Mouse (Mus musculus) limb, embryonic 14.5 days (tissue): ENCODE data around the gene Irf2. TPM values are rescaled to one million over a fixed set of nuclear protein-coding genes. Genes with fewer than 3 reads are reported as not detected.

Experiments used
- ATAC-seq: fragments of 200-750 bp; cut with Nextera tagmentation; 2 replicates; pipeline ENCODE4 v1.8.0; 2017; ENCODE audit warnings: low read depth, moderate number of reproducible peaks, moderate TSS enrichment; ENCODE audit not compliant: low FRiP score
- DNase-seq: peaks from one replicate; pipeline ENCODE4 v3.0.0-alpha.2; 2015; ENCODE audit warnings: low spot score
- H3K27ac ChIP-seq: fragments of 300-500 bp; sonication (generic); replicated peaks from 2 replicates; pipeline ENCODE4 v1.5.1; 2014; ENCODE audit warnings: low read depth, mild to moderate bottlenecking, low read length, moderate library complexity, mixed read lengths
- H3K27me3 ChIP-seq: fragments of 300-500 bp; sonication (generic); 2 replicates; pipeline ENCODE4 v1.6.1; 2014; ENCODE audit warnings: low read length, mixed read lengths; ENCODE audit not compliant: control insufficient read depth, insufficient read depth
- H3K36me3 ChIP-seq: fragments of 300-500 bp; sonication (generic); 2 replicates; pipeline ENCODE4 v1.6.1; 2014; ENCODE audit warnings: mild to moderate bottlenecking, low read length, moderate library complexity, mixed read lengths; ENCODE audit not compliant: control insufficient read depth, insufficient read depth
- H3K4me1 ChIP-seq: fragments of 300-500 bp; sonication (generic); 2 replicates; pipeline ENCODE4 v1.6.1; 2014; ENCODE audit warnings: antibody characterized with exemption, low read length, mixed read lengths; ENCODE audit not compliant: control insufficient read depth, insufficient read depth
- H3K4me2 ChIP-seq: fragments of 300-500 bp; sonication (generic); replicated peaks from 2 replicates; pipeline ENCODE4 v1.6.1; 2014; ENCODE audit warnings: low read depth, mild to moderate bottlenecking, low read length, moderate library complexity; ENCODE audit not compliant: severe bottlenecking
- H3K4me3 ChIP-seq: fragments of 300-500 bp; sonication (generic); replicated peaks from 2 replicates; pipeline ENCODE4 v1.5.1; 2014; ENCODE audit warnings: low read length
- H3K9ac ChIP-seq: fragments of 300-500 bp; sonication (generic); 2 replicates; pipeline ENCODE4 v1.6.1; 2014; ENCODE audit warnings: mild to moderate bottlenecking, low read depth, low read length, moderate library complexity; ENCODE audit not compliant: severe bottlenecking
- H3K9me3 ChIP-seq: fragments of 300-500 bp; sonication (generic); 2 replicates; pipeline ENCODE4 v1.6.1; 2016; ENCODE audit warnings: low read length; ENCODE audit not compliant: control insufficient read depth
- POLR2A ChIP-seq: fragments of 200-500 bp; IDR thresholded peaks from 2 replicates; pipeline ENCODE4 v1.8.0; 2012; ENCODE audit warnings: inconsistent platforms, mild to moderate bottlenecking, moderate library complexity, borderline replicate concordance; ENCODE audit not compliant: insufficient read depth, insufficient read length; ENCODE audit errors: extremely low read depth
- whole genome bisulfite sequencing: fragments of 180-500 bp; shearing (Covaris S2); extraction: QIAGEN DNeasy Blood & Tissue Kit; methylation state at CpG from one replicate; pipeline ENCODE4 v1.1.7; 2014; 5-methylcytosine and 5-hydroxymethylcytosine counted together
- polyA plus RNA-seq, 2 experiments: library from polyadenylated mRNA; depleted of rRNA in 1 of 2; stranded (reverse) in 1 of 2; unstranded in 1 of 2; fragments of >200 nt; fragmentation: Nextera tagmentation in 1 of 2; extraction: Ambion mirVana in 1 of 2; gene quantifications; 2 replicates each; pipeline versions ENCODE4 v1.2.1 to v1.2.3; 2012 to 2014

The Irf2 gene
- polyA plus RNA-seq, 2 experiments = 15.1 to 16.8 TPM

DNA sequence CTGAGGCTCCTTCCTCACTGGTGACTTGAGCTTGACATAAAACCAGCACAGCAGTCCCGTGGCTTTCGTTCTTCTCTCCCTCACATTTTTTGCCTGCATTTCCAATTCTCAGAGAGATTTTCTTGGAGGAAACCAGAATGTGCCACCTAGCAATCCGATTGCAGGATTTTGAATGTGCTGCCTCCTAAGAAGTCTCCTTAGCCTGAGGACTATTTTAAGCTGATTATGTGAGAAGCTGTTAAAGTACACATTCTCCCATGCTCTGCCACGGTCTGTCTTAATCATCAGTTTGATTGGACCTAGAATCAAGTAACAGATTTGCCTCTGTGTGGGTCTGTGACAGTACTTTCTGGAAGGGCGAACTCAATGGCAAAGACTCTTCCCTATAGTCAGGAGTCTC, 123.0 kb downstream of the Irf2 start:
- Histone ChIP-seq H3K4me3 (no peak overlapping the region), H3K9me3 (no peaks in the 10 kb centered on the region), H3K9ac (no peak overlapping the region), H3K36me3 (no peaks in the 10 kb centered on the region), H3K27me3 (no peaks in the 10 kb centered on the region), H3K4me1 (peaks cover 3% of the 10 kb centered on the region; the same call in 1 of the 2 replicates), H3K4me2 (no peak overlapping the region), H3K27ac (no peak overlapping the region)
- ATAC-seq (no peak), DNase-seq (no peak)
- TF ChIP-seq POLR2A = no peak
- WGBS = 78% methylated on average over 5 of the region's 5 CpGs

DNA sequence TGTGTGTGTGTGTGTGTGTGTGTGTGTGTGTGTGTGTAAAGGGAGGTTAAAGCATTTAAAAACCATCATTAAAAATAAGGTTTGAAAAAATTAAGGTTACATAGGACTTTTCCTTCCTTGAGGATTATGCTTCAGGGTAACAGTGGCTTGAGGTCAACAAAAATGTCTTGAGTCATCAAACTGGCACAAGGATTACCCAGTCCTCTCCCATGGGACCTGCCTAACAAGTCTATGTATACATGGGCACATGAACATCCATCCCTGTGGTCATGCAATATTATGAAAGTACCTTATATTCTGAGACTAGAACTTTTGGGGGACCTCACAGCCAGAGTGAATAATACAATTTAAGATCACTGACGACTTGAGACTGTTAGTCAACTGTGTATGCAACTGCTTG, 125.9 kb downstream of the Irf2 start:
- no peak overlapping the region for H3K9ac ChIP-seq
- TF ChIP-seq POLR2A = no peak
- 62% methylated on average over 1 of the region's 1 CpGs for WGBS
- H3K36me3 ChIP-seq = no peaks in the 10 kb centered on the region
- DNase-seq (no peak), ATAC-seq (no peak)
- H3K9me3 ChIP-seq = no peaks in the 10 kb centered on the region
- peaks cover 6% of the 10 kb centered on the region; the same call in 1 of the 2 replicates for H3K4me1 ChIP-seq
- no peak overlapping the region for H3K4me2 ChIP-seq
- H3K27me3 ChIP-seq = no peaks in the 10 kb centered on the region
- H3K27ac ChIP-seq = no peak overlapping the region
- no peak overlapping the region for H3K4me3 ChIP-seq

DNA sequence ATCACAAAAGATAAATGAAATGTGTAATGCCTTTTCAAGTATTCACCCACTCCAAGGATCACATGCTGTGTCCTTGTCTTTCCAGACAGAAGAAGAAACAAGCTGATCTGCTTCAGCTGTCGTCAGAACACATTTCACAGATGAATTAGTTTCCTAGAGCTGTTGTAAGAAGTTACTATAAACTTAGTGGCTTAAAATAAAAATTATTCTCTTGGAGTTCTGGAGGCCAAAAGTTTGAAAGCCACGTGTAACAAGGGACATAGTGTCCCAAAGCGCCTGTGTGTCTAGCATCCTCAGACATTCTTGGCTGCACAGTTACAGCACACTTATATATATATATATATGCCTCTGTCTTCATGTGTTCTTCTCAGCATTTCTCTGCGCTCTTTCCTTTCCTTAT, 127.9 kb downstream of the Irf2 start:
- Histone ChIP-seq H3K36me3 (no peaks in the 10 kb centered on the region), H3K4me3 (no peak overlapping the region), H3K27ac (no peak overlapping the region), H3K9me3 (no peaks in the 10 kb centered on the region), H3K9ac (no peak overlapping the region), H3K27me3 (no peaks in the 10 kb centered on the region), H3K4me2 (no peak overlapping the region), H3K4me1 (peaks cover 6% of the 10 kb centered on the region; the same call in 1 of the 2 replicates)
- ATAC-seq = no peak
- DNase-seq = no peak
- no peak for TF ChIP-seq POLR2A
- WGBS = 72% methylated on average over 4 of the region's 4 CpGs

DNA sequence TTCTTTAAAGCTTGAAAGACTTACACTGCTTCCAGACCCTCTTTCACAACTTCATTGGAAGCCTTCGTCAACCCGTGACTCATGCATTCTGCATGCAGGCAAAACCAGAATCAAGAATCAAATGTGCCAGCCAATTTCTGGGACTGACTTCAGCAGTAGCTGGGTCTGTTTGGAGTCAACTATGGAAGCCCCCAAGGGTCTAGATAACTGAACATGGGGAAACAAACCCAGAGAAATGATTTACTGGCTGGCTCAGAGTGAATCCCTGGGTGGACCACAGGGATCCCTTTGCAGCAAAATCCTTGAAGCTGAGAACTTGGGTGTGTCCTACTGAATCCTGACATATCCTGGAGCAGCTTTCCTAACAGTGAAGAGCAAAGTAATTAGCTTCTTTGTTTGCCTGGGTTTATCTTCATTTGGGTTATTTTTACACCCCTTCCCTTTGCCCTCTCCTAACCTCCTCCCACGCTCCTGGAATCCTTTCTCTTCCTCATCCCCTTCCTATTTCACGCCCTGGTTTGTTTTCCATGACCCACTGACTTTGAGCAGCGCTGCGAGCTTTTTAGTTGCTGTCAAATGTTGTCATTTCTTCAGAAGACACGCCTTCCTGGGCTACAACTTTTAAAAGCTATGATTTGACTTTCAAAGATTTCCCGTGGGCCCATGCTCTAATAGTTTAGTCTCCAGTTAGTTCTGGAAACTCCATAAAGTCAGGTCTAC, 129.0 kb downstream of the Irf2 start:
- Histone ChIP-seq H3K9ac (no peak overlapping the region), H3K4me2 (no peak overlapping the region), H3K4me3 (no peak overlapping the region), H3K27ac (no peak overlapping the region), H3K4me1 (peaks cover 6% of the 10 kb centered on the region; the same call in 1 of the 2 replicates), H3K9me3 (no peaks in the 10 kb centered on the region), H3K27me3 (no peaks in the 10 kb centered on the region), H3K36me3 (no peaks in the 10 kb centered on the region)
- ATAC-seq (no peak), DNase-seq (no peak)
- WGBS = 65% methylated on average over 8 of the region's 8 CpGs
- no peak for TF ChIP-seq POLR2A

DNA sequence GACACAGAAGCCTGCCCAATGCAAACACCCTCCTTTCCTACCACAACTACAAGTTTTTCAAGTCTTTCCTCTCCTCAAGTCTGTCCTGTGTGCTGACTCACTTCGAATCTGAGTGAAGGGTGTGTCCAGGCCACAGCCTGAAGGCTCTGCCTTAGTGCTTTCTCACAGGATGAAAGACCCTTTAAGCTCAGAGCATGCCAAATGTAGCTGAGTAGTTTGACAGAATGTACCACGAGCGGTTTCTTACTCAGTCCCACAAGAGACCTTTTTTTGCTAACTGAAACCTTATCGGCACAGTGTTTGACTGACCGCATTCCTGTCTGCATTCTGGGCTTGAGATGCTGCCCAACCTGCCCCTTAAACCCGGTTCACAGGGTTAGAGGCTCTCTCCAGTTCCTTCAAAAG, 130.0 kb downstream of the Irf2 start:
- H3K27me3 ChIP-seq = no peaks in the 10 kb centered on the region
- 63% methylated on average over 6 of the region's 6 CpGs for WGBS
- no peak for TF ChIP-seq POLR2A
- no peaks in the 10 kb centered on the region for H3K36me3 ChIP-seq
- DNase-seq (no peak), ATAC-seq (no peak)
- no peak overlapping the region for H3K4me2 ChIP-seq
- H3K27ac ChIP-seq = no peak overlapping the region
- no peak overlapping the region for H3K9ac ChIP-seq
- peaks cover 6% of the 10 kb centered on the region; the same call in 1 of the 2 replicates for H3K4me1 ChIP-seq
- no peaks in the 10 kb centered on the region for H3K9me3 ChIP-seq
- H3K4me3 ChIP-seq = no peak overlapping the region

DNA sequence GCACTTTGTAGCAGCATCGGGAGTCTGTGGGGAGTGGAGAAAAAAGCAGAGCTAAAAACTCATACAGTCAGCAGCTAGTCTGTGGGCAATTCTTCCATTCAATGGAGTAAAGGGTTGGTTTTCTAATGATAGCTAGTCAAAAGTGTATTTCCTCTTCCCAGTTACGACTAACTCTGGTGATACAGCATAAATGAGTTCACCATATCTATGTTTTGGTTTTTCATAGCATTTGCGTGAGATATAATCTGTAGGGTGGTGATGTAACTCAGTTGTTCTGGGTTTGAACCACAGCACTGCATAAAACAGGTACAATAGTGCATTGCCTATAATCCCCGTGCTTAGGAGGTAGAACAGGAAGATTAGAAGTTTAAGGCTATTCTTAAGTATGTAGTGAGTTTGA, 131.6 kb downstream of the Irf2 start:
- no peak for TF ChIP-seq POLR2A
- no peaks in the 10 kb centered on the region for H3K27me3 ChIP-seq
- no peak overlapping the region for H3K27ac ChIP-seq
- no peak overlapping the region for H3K9ac ChIP-seq
- DNase-seq (no peak), ATAC-seq (no peak)
- no peak overlapping the region for H3K4me2 ChIP-seq
- no peaks in the 10 kb centered on the region for H3K9me3 ChIP-seq
- no peaks in the 10 kb centered on the region for H3K36me3 ChIP-seq
- WGBS = 89% methylated on average over 4 of the region's 4 CpGs
- peaks cover 6% of the 10 kb centered on the region; the same call in 1 of the 2 replicates for H3K4me1 ChIP-seq
- H3K4me3 ChIP-seq = no peak overlapping the region
